Mouse (Mus musculus) liver, embryonic 14.5 days (tissue): ENCODE measurements around the gene Grid2.

Experiments
- CTCF ChIP-seq: IDR thresholded peaks from 2 replicates; pipeline ENCODE4 v1.5.1; 2016; ENCODE audit warnings: antibody characterized with exemption, low read depth, control low read depth
- EP300 ChIP-seq: IDR thresholded peaks from 2 replicates; pipeline ENCODE4 v1.6.1; 2016; ENCODE audit warnings: antibody characterized with exemption, low read depth

- TF ChIP-seq CTCF (no peak), EP300 (no peak)
Measured at GRCm38 (mm10) chr6:64588487-64589205, 1333.0 kb downstream of the Grid2 start.
